In genomic region chr12:85169117-85169858, GRCm38 (mm10) we compare ENCODE assay signal across 8 mouse cellular contexts. TPM values are rescaled to one million over a fixed set of nuclear protein-coding genes. Genes with fewer than 3 reads are reported as not detected.
DNase-seq lines count a peak whose midpoint lies in the region; ATAC-seq and TF ChIP-seq lines count a peak whose summit lies in the region.

No protein-coding gene starts in this region.

- no peak for TF ChIP-seq EP300 in MEL (IDR thresholded peaks at IDR 0.05; ENCODE audit: low read depth in 1 of 2, low read length in 2 of 2)

- no peak overlapping the region for H3K27ac ChIP-seq in MEL (ENCODE audit: control insufficient read depth, low read depth, low read length)
- no peak overlapping the region for H3K27ac ChIP-seq in cerebellum, adult 2 months (ENCODE audit: insufficient read depth, low read length)
- H3K27ac ChIP-seq in forebrain, postnatal 0 days (ENCODE audit: low read depth, low read length) = 0 out of 2 replicates have a peak overlapping the region, but pooled peaks have one; percentile 5
- peak overlapping the region; percentile 78 for H3K27ac ChIP-seq in layer of hippocampus, adult 2 months

- no peaks in the 10 kb centered on the region for H3K79me2 ChIP-seq in MEL (ENCODE audit: control insufficient read depth, insufficient read depth, low read length, poor library complexity)

- H3K27me3 ChIP-seq in MEL (ENCODE audit: control insufficient read depth in 1 of 2, insufficient read depth in 2 of 2, low read length in 2 of 2) = peaks cover 0 to 1% of the 10 kb centered on the region in 2 experiments; a peak in 2 of 4 replicates
- H3K27me3 ChIP-seq in cerebellum, adult 2 months (ENCODE audit: control insufficient read depth, insufficient read depth, low read length) = no peaks in the 10 kb centered on the region
- H3K27me3 ChIP-seq in forebrain, postnatal 0 days (ENCODE audit: insufficient read depth, low read length) = no peaks in the 10 kb centered on the region

- H3K9me3 ChIP-seq in MEL (replicated peaks; ENCODE audit: insufficient read depth, low read length) = no peaks in the 10 kb centered on the region
- no peaks in the 10 kb centered on the region for H3K9me3 ChIP-seq in forebrain, postnatal 0 days (ENCODE audit: low read length)

- no peak for TF ChIP-seq POLR2A in MEL (IDR thresholded peaks at IDR 0.05; ENCODE audit: control insufficient read depth in 1 of 2, insufficient read depth in 1 of 2, low read depth in 1 of 2, low read length in 2 of 2, poor library complexity in 1 of 2)
- no peak for TF ChIP-seq POLR2A in cerebellum, adult 2 months (IDR thresholded peaks at IDR 0.05; ENCODE audit: borderline replicate concordance, insufficient read depth, low read length)
- no peak for TF ChIP-seq POLR2A in lung, adult 2 months (IDR thresholded peaks at IDR 0.05; ENCODE audit: borderline replicate concordance, extremely low read depth, low read depth, low read length)

- WGBS in cerebellum, adult 2 months = 36% methylated on average over 27 of the region's 27 CpGs
- WGBS in forebrain, postnatal 0 days = 22% methylated on average over 27 of the region's 27 CpGs
- WGBS in lung, adult 2 months = 26% methylated on average over 27 of the region's 27 CpGs

- TF ChIP-seq CTCF in MEL (IDR thresholded peaks at IDR 0.05 in 2 of 3, conservative IDR thresholded peaks at IDR 0.05 in 1 of 3; ENCODE audit: control insufficient read depth in 1 of 3, insufficient read depth in 1 of 3, low read depth in 2 of 3, low read length in 3 of 3, poor library complexity in 1 of 3, severe bottlenecking in 1 of 3) = peak; percentile 90 to 99 (median 96)
- TF ChIP-seq CTCF in cerebellum, adult 2 months (IDR thresholded peaks at IDR 0.05; ENCODE audit: borderline replicate concordance, insufficient read depth, low read depth, low read length) = peak; percentile 88
- TF ChIP-seq CTCF in forebrain, postnatal 0 days (IDR thresholded peaks at IDR 0.05; ENCODE audit: low read depth) = peak; percentile 96
- peak; percentile 99 for TF ChIP-seq CTCF in layer of hippocampus, adult 2 months (conservative IDR thresholded peaks at IDR 0.05)
- TF ChIP-seq CTCF in lung, adult 2 months (IDR thresholded peaks at IDR 0.05; ENCODE audit: insufficient read depth, low read length) = peak; percentile 77

- H3K9ac ChIP-seq in MEL (ENCODE audit: control insufficient read depth, low read depth, low read length, poor library complexity, severe bottlenecking) = peak overlapping the region; percentile 33; the same call in 1 of the 2 replicates
- peak overlapping the region; percentile 36 for H3K9ac ChIP-seq in forebrain, postnatal 0 days

- peak; percentile 93 for ATAC-seq in forebrain, postnatal 0 days
- ATAC-seq in hematopoietic stem cell, adult 5-6 weeks (replicated peaks in 1 of 2; ENCODE audit: insufficient read depth in 1 of 2, low FRiP score in 2 of 2, low TSS enrichment in 1 of 2, low read depth in 1 of 2, poor library complexity in 2 of 2, severe bottlenecking in 2 of 2) = peak; percentile 73 to 85; a peak in 3 of 4 replicates
- ATAC-seq in neutrophil, adult 5-6 weeks (ENCODE audit: extremely low read depth, insufficient number of reproducible peaks, low FRiP score, poor library complexity, severe bottlenecking) = 0 out of 2 replicates have a peak, but pooled peaks have one; percentile 34

- H3K4me3 ChIP-seq in MEL (ENCODE audit: control insufficient read depth in 1 of 2, insufficient read depth in 1 of 2, low read depth in 2 of 2, low read length in 2 of 2) = peak overlapping the region; percentile 39 to 47
- peak overlapping the region; percentile 11 for H3K4me3 ChIP-seq in cerebellum, adult 2 months (replicated peaks; ENCODE audit: insufficient read depth, low read depth, low read length)
- peak overlapping the region; percentile 27 for H3K4me3 ChIP-seq in forebrain, postnatal 0 days (ENCODE audit: low read depth, low read length)
- H3K4me3 ChIP-seq in layer of hippocampus, adult 2 months = peak overlapping the region; percentile 57
- no peak overlapping the region for H3K4me3 ChIP-seq in lung, adult 2 months (replicated peaks; ENCODE audit: extremely low read depth, low read depth, low read length)

- DNase-seq in MEL (ENCODE audit: low read depth, low spot score) = peak; percentile 84
- peak; percentile 74 to 85 for DNase-seq in cerebellum, adult 2 months
- peak; percentile 89 for DNase-seq in forebrain, postnatal 0 days
- DNase-seq in layer of hippocampus, adult 2 months (ENCODE audit: low spot score in 2 of 2) = peak; percentile 86 to 92
- peak; percentile 81 for DNase-seq in lung, adult 2 months
- DNase-seq in thymus, adult 18-20 months = peak; percentile 69 to 73

- peak overlapping the region; percentile 47 for H3K4me2 ChIP-seq in forebrain, postnatal 0 days (ENCODE audit: low read depth)

- TF ChIP-seq RAD21 in MEL (IDR thresholded peaks at IDR 0.05; ENCODE audit: low read depth, low read length) = peak; percentile 85

- no peaks in the 10 kb centered on the region for H3K36me3 ChIP-seq in MEL (ENCODE audit: control insufficient read depth in 1 of 2, insufficient read depth in 2 of 2, low read length in 2 of 2)
- H3K36me3 ChIP-seq in forebrain, postnatal 0 days (ENCODE audit: insufficient read depth) = no peaks in the 10 kb centered on the region

- H3K4me1 ChIP-seq in MEL (ENCODE audit: control insufficient read depth in 1 of 2, insufficient read depth in 2 of 2, low read length in 2 of 2) = no peaks in the 10 kb centered on the region
- H3K4me1 ChIP-seq in cerebellum, adult 2 months (ENCODE audit: control insufficient read depth, insufficient read depth, low read length) = peaks cover 11% of the 10 kb centered on the region
- no peaks in the 10 kb centered on the region for H3K4me1 ChIP-seq in forebrain, postnatal 0 days (ENCODE audit: insufficient read depth)
- H3K4me1 ChIP-seq in lung, adult 2 months (ENCODE audit: control insufficient read depth, insufficient read depth, low read length) = no peaks in the 10 kb centered on the region

TF ChIP-seq in MEL, 35 proteins besides CTCF, POLR2A, EP300 and RAD21 (continues in another document):
- TF ChIP-seq MYB (IDR thresholded peaks at IDR 0.05; ENCODE audit: low read depth, low read length) (no peak), E2F4 (IDR thresholded peaks at IDR 0.05; ENCODE audit: borderline replicate concordance, low read depth, low read length) (no peak)

RNA-seq across cellular contexts. Expression of gene Pgf, which starts 8.3 kb away (rescaled TPM):
- not detected in 2 replicates for total RNA-seq in MEL (2012; rRNA removed)
- under 1 TPM in 1 of 2 experiments, not detected in 1; 0.46 TPM for polyA plus RNA-seq in MEL (2012; ENCODE audit: insufficient read depth in 1 of 2, insufficient read length in 2 of 2, low read depth in 1 of 2, low replicate concordance in 2 of 2, missing spikeins in 1 of 2)
- polyA plus RNA-seq in cerebellum, adult 2 months (2012; rRNA removed) = 5.1 and 6.1 TPM in 2 replicates
- total RNA-seq in forebrain, postnatal 0 days (2014; rRNA removed) = 5.3 and 7.8 TPM in 2 replicates
- polyA plus RNA-seq in forebrain, postnatal 0 days (2015; fragmentation: Nextera tagmentation; extraction: Ambion mirVana) = 7.6 and 8.9 TPM in 2 replicates
- total RNA-seq in hematopoietic stem cell, adult 5-6 weeks (2017) = 0.63 and 0.84 TPM in 2 replicates
- 1 to 10 TPM; 4.7 to 5.2 TPM for total RNA-seq in layer of hippocampus, adult 2 months (2021)
- polyA plus RNA-seq in lung, adult 2 months (2012; rRNA removed) = 3.0 and 3.6 TPM in 2 replicates
- total RNA-seq in neutrophil, adult 5-6 weeks (2017) = not detected in 2 replicates

RNA-seq across cellular contexts. Expression of gene Rps6kl1, which starts 18.2 kb away (rescaled TPM):
- total RNA-seq in MEL (2012; rRNA removed) = 3.4 and 5.4 TPM in 2 replicates
- polyA plus RNA-seq in MEL (2012; ENCODE audit: insufficient read depth in 1 of 2, insufficient read length in 2 of 2, low read depth in 1 of 2, low replicate concordance in 2 of 2, missing spikeins in 1 of 2) = 1 to 10 TPM in 1 of 2 experiments, not detected in 1; 6.2 TPM
- 35.2 and 36.5 TPM in 2 replicates for polyA plus RNA-seq in cerebellum, adult 2 months (2012; rRNA removed)
- 32.9 and 33.8 TPM in 2 replicates for total RNA-seq in forebrain, postnatal 0 days (2014; rRNA removed)
- 28.9 and 31.6 TPM in 2 replicates for polyA plus RNA-seq in forebrain, postnatal 0 days (2015; fragmentation: Nextera tagmentation; extraction: Ambion mirVana)
- not detected in 2 replicates for total RNA-seq in hematopoietic stem cell, adult 5-6 weeks (2017)
- 10 to 100 TPM; 39.0 to 40.0 TPM for total RNA-seq in layer of hippocampus, adult 2 months (2021)
- polyA plus RNA-seq in lung, adult 2 months (2012; rRNA removed) = 1.1 and 1.4 TPM in 2 replicates
- total RNA-seq in neutrophil, adult 5-6 weeks (2017) = not detected in 2 replicates

RNA-seq across cellular contexts. Expression of gene Eif2b2, which starts 50.0 kb away (rescaled TPM):
- 137 and 150 TPM in 2 replicates for total RNA-seq in MEL (2012; rRNA removed)
- polyA plus RNA-seq in MEL (2012; ENCODE audit: insufficient read depth in 1 of 2, insufficient read length in 2 of 2, low read depth in 1 of 2, low replicate concordance in 2 of 2, missing spikeins in 1 of 2) = 100 to 1,000 TPM in 1 of 2 experiments, not detected in 1; 193 TPM
- 105 and 109 TPM in 2 replicates for polyA plus RNA-seq in cerebellum, adult 2 months (2012; rRNA removed)
- 65.5 and 69.0 TPM in 2 replicates for total RNA-seq in forebrain, postnatal 0 days (2014; rRNA removed)
- polyA plus RNA-seq in forebrain, postnatal 0 days (2015; fragmentation: Nextera tagmentation; extraction: Ambion mirVana) = 78.3 and 86.9 TPM in 2 replicates
- 79.2 and 94.9 TPM in 2 replicates for total RNA-seq in hematopoietic stem cell, adult 5-6 weeks (2017)
- 10 to 100 TPM; 63.5 to 65.3 TPM for total RNA-seq in layer of hippocampus, adult 2 months (2021)
- polyA plus RNA-seq in lung, adult 2 months (2012; rRNA removed) = 92.1 and 92.6 TPM in 2 replicates
- total RNA-seq in neutrophil, adult 5-6 weeks (2017) = 48.6 and 55.7 TPM in 2 replicates

RNA-seq across cellular contexts. Expression of gene Dlst, which starts 58.7 kb away (rescaled TPM):
- 163 and 164 TPM in 2 replicates for total RNA-seq in MEL (2012; rRNA removed)
- polyA plus RNA-seq in MEL (2012; ENCODE audit: insufficient read depth in 1 of 2, insufficient read length in 2 of 2, low read depth in 1 of 2, low replicate concordance in 2 of 2, missing spikeins in 1 of 2) = 100 to 1,000 TPM; 230 to 376 TPM
- polyA plus RNA-seq in cerebellum, adult 2 months (2012; rRNA removed) = 180 and 185 TPM in 2 replicates
- total RNA-seq in forebrain, postnatal 0 days (2014; rRNA removed) = 109 and 121 TPM in 2 replicates
- 80.8 and 92.8 TPM in 2 replicates for polyA plus RNA-seq in forebrain, postnatal 0 days (2015; fragmentation: Nextera tagmentation; extraction: Ambion mirVana)
- total RNA-seq in hematopoietic stem cell, adult 5-6 weeks (2017) = 161 and 171 TPM in 2 replicates
- 100 to 1,000 TPM; 145 to 155 TPM for total RNA-seq in layer of hippocampus, adult 2 months (2021)
- polyA plus RNA-seq in lung, adult 2 months (2012; rRNA removed) = 62.8 and 88.7 TPM in 2 replicates
- 156 and 173 TPM in 2 replicates for total RNA-seq in neutrophil, adult 5-6 weeks (2017)

RNA-seq across cellular contexts. Expression of gene Prox2, which starts 58.7 kb away (rescaled TPM):
- total RNA-seq in MEL (2012; rRNA removed) = 1.6 and 3.1 TPM in 2 replicates
- 1 to 10 TPM in 1 of 2 experiments, not detected in 1; 3.6 TPM for polyA plus RNA-seq in MEL (2012; ENCODE audit: insufficient read depth in 1 of 2, insufficient read length in 2 of 2, low read depth in 1 of 2, low replicate concordance in 2 of 2, missing spikeins in 1 of 2)
- 1.6 and 1.9 TPM in 2 replicates for polyA plus RNA-seq in cerebellum, adult 2 months (2012; rRNA removed)
- 0.23 and 1.4 TPM in 2 replicates for total RNA-seq in forebrain, postnatal 0 days (2014; rRNA removed)
- 0.84 and 1.4 TPM in 2 replicates for polyA plus RNA-seq in forebrain, postnatal 0 days (2015; fragmentation: Nextera tagmentation; extraction: Ambion mirVana)
- total RNA-seq in hematopoietic stem cell, adult 5-6 weeks (2017) = 1.7 and 3.2 TPM in 2 replicates
- 1 to 10 TPM; 2.0 to 2.2 TPM for total RNA-seq in layer of hippocampus, adult 2 months (2021)
- polyA plus RNA-seq in lung, adult 2 months (2012; rRNA removed) = 2.6 and 2.8 TPM in 2 replicates
- 1.6 and 5.0 TPM in 2 replicates for total RNA-seq in neutrophil, adult 5-6 weeks (2017)

Comparison
In these comparisons a context has a peak if more than half of its experiments do, and no peak if none do; other contexts are left out.
1. H3K27ac ChIP-seq: peak in forebrain, postnatal 0 days (single experiment) and layer of hippocampus, adult 2 months (single experiment); none in MEL (single experiment) and cerebellum, adult 2 months (single experiment).
2. ATAC-seq: peak in every context shown above with its lines; median percentile 93 in forebrain, postnatal 0 days; 79 in hematopoietic stem cell, adult 5-6 weeks; 34 in neutrophil, adult 5-6 weeks.
3. Peak in every context shown above with its lines, with median percentiles within 50 percentile points of each other: DNase-seq and CTCF ChIP-seq.